Mouse (Mus musculus) myocyte (in vitro differentiated cells): ENCODE results near the gene 4430402I18Rik. TPM values are rescaled to one million over a fixed set of nuclear protein-coding genes. Genes with fewer than 3 reads are reported as not detected.

Source experiments
- H3K27me3 ChIP-seq: one replicate; pipeline ENCODE4 v1.6.1; 2011; ENCODE audit not compliant: control insufficient read depth, insufficient read depth, insufficient read length
- H3K36me3 ChIP-seq: one replicate; pipeline ENCODE4 v1.6.1; 2011; ENCODE audit not compliant: control insufficient read depth, insufficient read depth
- H3K4me2 ChIP-seq: one replicate; pipeline ENCODE4 v1.6.1; 2011; ENCODE audit warnings: low read depth, control low read depth
- H3K4me3 ChIP-seq: one replicate; pipeline ENCODE4 v1.5.1; 2011; ENCODE audit warnings: mild to moderate bottlenecking, control low read depth, moderate library complexity
- H3K79me2 ChIP-seq: one replicate; pipeline ENCODE4 v1.6.1; 2011; ENCODE audit not compliant: control insufficient read depth, insufficient read depth
- H3ac ChIP-seq: one replicate; pipeline ENCODE4 v1.6.1; 2011; ENCODE audit not compliant: control insufficient read depth, insufficient read length
- CEBPB ChIP-seq: IDR thresholded peaks from 2 replicates; pipeline ENCODE4 v1.6.1; 2011; ENCODE audit warnings: mild to moderate bottlenecking, moderate library complexity; ENCODE audit not compliant: poor library complexity, insufficient read depth, severe bottlenecking
- E2F4 ChIP-seq: IDR thresholded peaks from one replicate; pipeline ENCODE4 v1.6.1; 2011; ENCODE audit warnings: mild to moderate bottlenecking, control low read depth, moderate library complexity; ENCODE audit not compliant: insufficient read depth
- MAX ChIP-seq: IDR thresholded peaks from one replicate; pipeline ENCODE4 v1.6.1; 2011; ENCODE audit warnings: low read depth, mild to moderate bottlenecking, control low read depth
- MYOD1 ChIP-seq, 3 experiments: IDR thresholded peaks; one replicate each; pipeline ENCODE4 v1.6.1; 2011; ENCODE audit warnings: control low read depth in 2 of 3, low read depth in 2 of 3, mild to moderate bottlenecking in 2 of 3, moderate library complexity in 1 of 3; ENCODE audit not compliant: insufficient read length in 2 of 3, control insufficient read depth in 1 of 3
- MYOG ChIP-seq, 3 experiments: IDR thresholded peaks; one replicate each; pipeline ENCODE4 v1.6.1; 2011; ENCODE audit warnings: control low read depth in 2 of 3, low read depth in 2 of 3, mild to moderate bottlenecking in 2 of 3; ENCODE audit not compliant: insufficient read length in 2 of 3, control insufficient read depth in 1 of 3, insufficient read depth in 1 of 3
- POLR2A ChIP-seq: IDR thresholded peaks from one replicate; pipeline ENCODE4 v1.6.1; 2011; ENCODE audit warnings: low read depth, mild to moderate bottlenecking, control low read depth, moderate library complexity; ENCODE audit not compliant: insufficient read length
- POLR2AphosphoS2 ChIP-seq: IDR thresholded peaks from one replicate; pipeline ENCODE4 v1.6.1; 2011; ENCODE audit warnings: low read depth, control low read depth; ENCODE audit not compliant: insufficient read length
- REST ChIP-seq: IDR thresholded peaks from one replicate; pipeline ENCODE4 v1.6.1; 2011; ENCODE audit warnings: mild to moderate bottlenecking, control low read depth, moderate library complexity; ENCODE audit not compliant: insufficient read depth, insufficient read length
- SRF ChIP-seq: IDR thresholded peaks from one replicate; pipeline ENCODE4 v1.6.1; 2011; ENCODE audit warnings: low read depth; ENCODE audit not compliant: control insufficient read depth, insufficient read length
- TCF12 ChIP-seq: IDR thresholded peaks from one replicate; pipeline ENCODE4 v1.6.1; 2011; ENCODE audit warnings: mild to moderate bottlenecking, control low read depth; ENCODE audit not compliant: poor library complexity, insufficient read depth, severe bottlenecking
- TCF3 ChIP-seq: IDR thresholded peaks from one replicate; pipeline ENCODE4 v1.6.1; 2011; ENCODE audit warnings: low read depth, control low read depth; ENCODE audit not compliant: insufficient read length
- USF1 ChIP-seq: IDR thresholded peaks from one replicate; pipeline ENCODE4 v1.6.1; 2011; ENCODE audit warnings: low read depth, mild to moderate bottlenecking, control low read depth, moderate library complexity
- polyA plus RNA-seq: library from polyadenylated mRNA; unstranded; fragments of >200 nt; fragmentation: generic; extraction: Trizol; gene quantifications from one replicate; pipeline ENCODE4 v1.2.1, GENCODE M21; 2012; ENCODE audit warnings: missing spikeins

The 4430402I18Rik gene
- polyA plus RNA-seq, 1 experiment = 0.16 TPM

DNA sequence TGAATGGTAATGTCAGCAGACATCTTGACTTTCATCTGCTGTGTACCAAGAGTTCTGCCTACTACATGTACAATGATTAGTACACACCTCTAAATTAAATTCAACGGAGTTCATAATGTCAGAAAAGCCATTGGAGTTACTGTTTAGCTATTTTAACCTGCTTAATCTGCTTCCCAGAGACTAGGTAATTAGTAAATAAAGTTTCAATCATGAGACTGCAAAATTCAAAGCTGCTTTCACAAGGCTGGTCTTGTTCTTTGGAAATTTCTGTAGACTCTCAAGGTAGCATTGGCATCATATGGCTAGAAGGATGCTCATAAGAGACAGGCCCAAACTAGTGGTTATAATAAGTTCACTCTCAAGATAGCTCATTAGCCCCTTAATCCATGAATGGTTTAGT, 112.8 kb downstream of the 4430402I18Rik start:
- no peaks in the 10 kb centered on the region for H3K79me2 ChIP-seq
- no peak overlapping the region for H3K4me3 ChIP-seq
- no peaks in the 10 kb centered on the region for H3K36me3 ChIP-seq
- H3K27me3 ChIP-seq = peaks cover 11% of the 10 kb centered on the region
- TF ChIP-seq MAX (no peak), REST (no peak), SRF (no peak), POLR2A (no peak), TCF12 (no peak), TCF3 (no peak)
- H3ac ChIP-seq = no peak overlapping the region
- no peak overlapping the region for H3K4me2 ChIP-seq

DNA sequence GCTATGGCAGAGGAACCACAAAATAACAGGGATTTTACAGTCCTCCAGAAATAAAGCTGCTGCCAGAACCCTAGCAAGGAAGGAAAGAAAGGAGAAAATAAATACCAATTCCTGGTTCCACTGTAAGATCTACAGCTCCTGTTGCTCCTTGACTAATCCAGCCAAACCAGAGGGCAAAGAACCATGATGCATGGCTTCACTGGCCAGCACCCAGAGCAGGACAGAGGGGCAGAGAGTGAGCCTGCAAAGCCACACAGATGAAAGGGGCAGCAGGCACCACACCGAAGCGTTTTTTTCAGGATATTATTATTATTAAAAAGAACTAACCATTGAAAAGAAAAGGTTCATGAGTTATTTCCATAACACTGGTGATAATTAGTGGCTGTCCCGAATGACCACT, 115.6 kb downstream of the 4430402I18Rik start:
- Histone ChIP-seq H3K36me3 (no peaks in the 10 kb centered on the region), H3K4me2 (no peak overlapping the region), H3ac (no peak overlapping the region), H3K4me3 (no peak overlapping the region), H3K79me2 (no peaks in the 10 kb centered on the region), H3K27me3 (peaks cover 5% of the 10 kb centered on the region)
- TF ChIP-seq E2F4 (no peak), MYOD1 (IDR thresholded peaks at IDR 0.05; ENCODE audit: control insufficient read depth in 1 of 3, insufficient read length in 2 of 3, low read depth in 2 of 3) (no peak), SRF (no peak), TCF3 (no peak), USF1 (no peak), POLR2A (no peak), TCF12 (no peak), CEBPB (no peak)

DNA sequence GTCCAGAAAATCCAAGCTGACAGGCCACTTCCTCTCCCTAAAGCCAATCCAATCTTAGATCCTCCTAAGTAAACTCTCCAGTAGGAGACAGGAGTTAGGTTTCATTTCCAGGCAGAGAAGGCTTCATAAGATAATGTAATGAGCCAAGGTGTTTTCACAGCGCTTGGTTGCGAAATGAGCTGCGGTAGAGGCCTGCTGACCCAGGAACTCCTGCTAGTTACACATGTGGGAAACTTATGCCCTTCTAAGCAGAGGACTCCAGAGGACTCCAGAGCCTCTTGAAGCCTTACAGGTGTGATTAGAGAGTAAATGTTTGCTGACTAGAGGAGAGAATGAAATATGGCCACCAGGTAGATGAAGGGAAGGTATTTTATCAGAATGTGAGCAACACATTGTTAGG, 117.1 kb downstream of the 4430402I18Rik start:
- no peak overlapping the region for H3K4me2 ChIP-seq
- TF ChIP-seq E2F4 = no peak
- TF ChIP-seq MYOD1 (IDR thresholded peaks at IDR 0.05; ENCODE audit: control insufficient read depth in 1 of 3, insufficient read length in 2 of 3, low read depth in 2 of 3) = no peak
- no peak for TF ChIP-seq TCF12
- TF ChIP-seq MYOG (IDR thresholded peaks at IDR 0.05; ENCODE audit: control insufficient read depth in 1 of 3, insufficient read depth in 1 of 3, insufficient read length in 2 of 3, low read depth in 2 of 3) = no peak

DNA sequence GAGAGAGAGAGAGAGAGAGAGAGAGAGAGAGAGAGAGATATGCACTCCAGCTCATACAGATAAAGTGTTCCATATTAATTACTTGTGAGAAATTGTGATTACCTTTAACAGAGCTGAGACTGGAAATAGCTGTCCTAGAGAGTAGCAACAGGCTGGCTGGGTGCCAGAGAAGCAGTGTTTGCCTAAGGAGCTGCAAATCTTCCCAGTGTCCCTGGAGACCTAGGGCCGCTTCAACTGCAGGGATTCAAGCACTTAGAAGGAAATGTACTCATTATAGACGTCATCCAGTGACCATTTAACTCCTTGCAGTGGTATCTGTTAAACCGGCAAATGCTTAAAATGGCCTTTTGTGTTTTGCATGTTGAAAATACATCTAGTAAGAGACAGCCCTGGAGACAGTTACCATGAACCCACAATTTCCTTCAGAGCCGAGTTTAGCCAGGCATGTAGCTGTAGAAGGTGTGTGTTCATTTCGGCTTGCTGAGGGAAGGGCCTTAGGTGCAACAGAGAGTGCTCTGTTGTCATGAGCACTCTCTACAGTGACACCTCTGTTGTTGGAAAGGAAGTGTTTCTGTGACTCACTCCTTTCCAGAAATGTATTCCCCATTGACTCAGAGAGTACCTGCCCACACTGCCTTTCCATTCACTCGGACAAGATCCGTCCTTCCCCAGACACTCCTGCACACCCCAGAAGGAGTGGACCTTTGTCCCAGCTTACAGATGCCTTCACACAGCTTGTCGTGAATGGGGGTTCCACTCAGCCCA, 122.5 kb downstream of the 4430402I18Rik start:
- TF ChIP-seq CEBPB (no peak), TCF12 (no peak), USF1 (no peak), POLR2A (no peak), MAX (no peak), REST (no peak), MYOD1 (IDR thresholded peaks at IDR 0.05; ENCODE audit: control insufficient read depth in 1 of 3, insufficient read length in 2 of 3, low read depth in 2 of 3) (no peak), E2F4 (no peak), POLR2AphosphoS2 (no peak)
- H3K36me3 ChIP-seq = no peaks in the 10 kb centered on the region
- H3K4me2 ChIP-seq = no peak overlapping the region
- no peak overlapping the region for H3K4me3 ChIP-seq
- no peaks in the 10 kb centered on the region for H3K79me2 ChIP-seq
- H3K27me3 ChIP-seq = no peaks in the 10 kb centered on the region
- no peak overlapping the region for H3ac ChIP-seq

More for the DNA sequence above, 117.1 kb downstream of the 4430402I18Rik start:
- no peak overlapping the region for H3K4me3 ChIP-seq
- H3ac ChIP-seq = no peak overlapping the region
- H3K36me3 ChIP-seq = no peaks in the 10 kb centered on the region
- H3K27me3 ChIP-seq = peaks cover 5% of the 10 kb centered on the region
- no peaks in the 10 kb centered on the region for H3K79me2 ChIP-seq

Other genes with a start within 250 kb of the 4430402I18Rik start
- gene Slc1a1, start 132.8 kb downstream of the 4430402I18Rik start, polyA plus RNA-seq = not detected
- gene Plpp6, start 3.8 kb downstream of the 4430402I18Rik start, polyA plus RNA-seq = 1.1 TPM
- 9.2 TPM for gene Cdc37l1, start 22.6 kb upstream of the 4430402I18Rik start, polyA plus RNA-seq
- gene Ak3, start 80.2 kb upstream of the 4430402I18Rik start, polyA plus RNA-seq = 62.8 TPM
- gene Rcl1, start 133.6 kb upstream of the 4430402I18Rik start, polyA plus RNA-seq = 19.1 TPM